Mouse (Mus musculus) left cerebral cortex, adult 9 months (tissue): ENCODE results near the gene Hsd3b2.
"Not testable (repeated sequence)": the region's sequence is repeated elsewhere in the genome, so short reads cannot be mapped to it uniquely, and the experiment has no call there.

Experiments
- DNase-seq, 2 experiments: peaks; one replicate each; pipeline ENCODE4 v3.0.0; 2022; ENCODE audit warnings: low spot score in 2 of 2

Hsd3b2 gene

DNA sequence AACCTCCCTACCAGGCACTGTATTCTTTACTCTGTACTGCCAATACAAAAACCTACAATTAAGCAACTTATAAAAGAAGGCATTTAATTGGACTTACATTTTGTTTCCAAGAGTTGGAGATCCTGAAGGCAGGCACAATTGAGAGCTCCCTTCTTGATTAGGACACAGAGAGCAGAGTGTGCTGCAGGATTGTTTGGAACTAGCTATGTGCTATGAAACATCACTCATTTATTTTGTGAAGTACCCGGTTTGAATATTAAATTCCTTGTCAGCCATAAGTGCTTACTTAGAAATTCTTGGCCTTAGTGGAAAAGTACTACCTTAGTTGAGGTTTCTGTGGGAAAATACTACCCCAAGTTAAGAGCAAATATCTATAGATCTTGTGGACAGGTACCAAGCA lies at the start of gene Hsd3b2:
TSS of gene Hsd3b2 (minus strand) at position 168 of the 400 bp plus-strand sequence.
- DNase-seq: no peak

DNA sequence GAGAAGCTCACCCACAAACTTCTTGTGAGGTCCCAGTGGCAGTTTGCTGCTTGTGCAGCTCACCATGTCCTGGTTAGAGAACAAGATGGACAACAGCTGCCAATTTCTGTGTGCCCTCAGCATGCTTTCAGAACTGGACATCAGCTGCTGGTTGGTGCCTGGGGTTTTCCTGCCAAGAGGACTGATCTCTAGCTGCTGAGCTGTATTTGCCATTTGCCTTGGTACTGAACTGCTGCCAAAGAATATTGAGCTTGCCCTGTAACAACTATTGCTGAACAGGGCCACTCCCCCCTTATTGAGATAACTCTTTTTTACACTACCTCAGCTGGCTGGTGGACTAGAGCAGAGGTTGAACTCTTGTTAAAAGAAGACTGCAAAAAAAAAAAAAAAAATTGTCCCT lies 39.8 kb upstream of the Hsd3b2 start:
- DNase-seq: no peak

DNA sequence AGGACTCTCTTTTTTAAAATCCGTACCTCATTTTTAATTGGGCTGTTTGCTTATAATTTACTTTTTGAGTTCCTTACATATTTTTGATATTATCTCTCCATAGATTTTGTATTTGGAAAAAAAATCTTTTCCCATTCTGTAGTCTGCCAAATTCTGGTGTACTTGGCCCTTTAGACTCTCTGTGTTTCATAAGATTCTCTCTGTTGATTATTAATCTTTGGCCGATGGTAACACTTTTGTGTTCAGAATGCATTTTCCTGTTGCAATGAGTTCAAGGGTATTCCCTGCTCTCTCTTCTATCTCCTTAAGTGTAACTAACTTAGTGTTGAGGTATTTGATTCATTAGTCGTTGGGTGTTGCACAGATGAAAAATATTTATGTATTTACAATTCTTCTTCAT lies 32.5 kb upstream of the Hsd3b2 start:
- no peak for DNase-seq

DNA sequence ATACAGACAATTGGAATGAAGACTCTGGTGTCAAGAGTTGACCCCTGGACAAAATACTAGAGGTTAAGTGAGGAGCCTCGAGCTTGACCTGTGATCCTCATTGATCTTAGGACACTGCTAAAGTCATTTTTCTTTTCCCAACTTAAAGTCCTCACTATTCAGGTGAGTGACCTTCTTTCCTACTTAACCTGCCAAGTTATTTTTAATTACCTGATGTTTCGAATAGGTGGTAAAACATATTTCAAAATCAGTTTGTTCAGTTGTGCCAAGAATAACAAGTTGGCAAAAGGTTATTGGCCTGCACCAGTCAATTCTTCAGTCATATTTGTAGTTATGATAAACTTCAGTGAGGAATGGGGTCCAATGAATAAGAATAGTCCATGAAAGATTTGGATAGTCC lies 27.8 kb upstream of the Hsd3b2 start:
- no peak for DNase-seq

DNA sequence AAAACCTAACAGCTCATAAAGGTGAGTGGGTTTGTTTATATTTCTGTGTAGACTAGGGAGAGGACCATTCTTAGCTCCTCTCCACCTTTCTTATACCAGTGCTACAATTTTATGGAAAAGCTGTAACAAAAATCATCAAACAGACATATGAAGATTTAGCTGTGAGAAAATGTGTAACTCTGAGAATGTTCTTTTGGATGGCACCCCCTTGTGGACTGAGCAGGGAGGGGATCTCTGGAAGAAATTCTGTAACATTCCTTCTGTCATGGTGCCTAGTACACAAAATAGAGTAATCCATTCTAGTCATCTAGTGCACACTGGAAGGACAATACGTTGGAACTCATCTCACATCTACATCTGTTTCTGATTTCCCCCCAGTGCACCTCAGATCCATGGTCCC lies 16.7 kb upstream of the Hsd3b2 start:
- DNase-seq: not testable (repeated sequence)

DNA sequence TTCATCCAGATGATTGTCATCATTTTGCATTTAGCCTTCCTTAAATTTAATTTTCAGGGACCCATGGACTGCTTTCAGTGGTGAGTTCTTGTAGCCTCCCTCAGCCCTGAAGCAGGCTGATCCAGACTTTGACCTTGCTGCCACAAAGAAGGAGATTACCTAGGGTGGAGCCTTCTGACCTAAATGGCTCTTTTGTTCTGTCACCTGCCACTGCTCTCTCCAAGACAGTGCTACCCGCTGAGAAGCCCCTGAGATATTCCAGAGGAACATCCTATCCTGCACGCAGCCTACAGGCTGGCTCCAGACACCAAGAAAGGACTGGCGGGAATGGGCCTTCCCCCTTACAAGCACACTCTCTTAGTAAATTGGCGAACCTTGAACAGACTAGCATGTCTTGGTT lies 10.0 kb upstream of the Hsd3b2 start:
- no peak for DNase-seq

DNA sequence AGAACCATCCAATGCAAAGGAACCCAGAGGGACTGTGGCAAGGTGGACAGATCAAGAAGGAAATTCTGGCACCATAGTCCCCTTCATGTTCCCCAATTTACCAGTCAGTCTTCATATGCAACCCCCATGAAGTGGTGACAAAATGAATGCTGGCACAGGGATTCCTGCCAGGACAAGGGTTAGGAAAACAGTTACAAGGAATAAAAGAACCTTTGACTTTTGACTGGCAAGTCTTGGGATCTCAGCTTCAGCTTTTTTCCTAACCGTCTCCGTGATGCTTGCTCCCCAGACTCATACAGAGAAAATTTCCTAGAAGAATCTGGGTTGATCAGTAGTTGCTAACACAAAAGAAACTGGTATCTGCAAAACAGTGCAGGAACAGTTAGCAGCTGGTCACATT lies 9.4 kb upstream of the Hsd3b2 start:
- DNase-seq: no peak

DNA sequence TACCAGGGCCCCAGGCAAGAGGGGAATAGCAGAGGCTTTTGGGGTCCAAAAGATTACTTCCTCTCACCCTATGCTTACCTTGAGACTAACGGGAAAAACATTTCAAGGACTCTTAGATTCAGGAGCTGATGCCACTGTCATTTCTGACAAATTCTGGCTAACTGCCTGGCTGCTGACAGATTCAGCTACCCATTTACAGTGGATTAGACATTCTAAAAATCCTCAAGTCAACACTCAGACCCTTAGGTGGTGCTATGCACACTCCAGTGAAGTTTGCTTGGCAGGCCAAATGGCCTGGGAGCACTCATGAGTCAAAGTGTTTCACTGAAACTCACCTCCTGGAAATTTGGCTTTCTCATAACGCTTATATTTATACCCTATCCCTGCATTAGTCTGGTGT lies 1.9 kb upstream of the Hsd3b2 start:
- DNase-seq: no peak

DNA sequence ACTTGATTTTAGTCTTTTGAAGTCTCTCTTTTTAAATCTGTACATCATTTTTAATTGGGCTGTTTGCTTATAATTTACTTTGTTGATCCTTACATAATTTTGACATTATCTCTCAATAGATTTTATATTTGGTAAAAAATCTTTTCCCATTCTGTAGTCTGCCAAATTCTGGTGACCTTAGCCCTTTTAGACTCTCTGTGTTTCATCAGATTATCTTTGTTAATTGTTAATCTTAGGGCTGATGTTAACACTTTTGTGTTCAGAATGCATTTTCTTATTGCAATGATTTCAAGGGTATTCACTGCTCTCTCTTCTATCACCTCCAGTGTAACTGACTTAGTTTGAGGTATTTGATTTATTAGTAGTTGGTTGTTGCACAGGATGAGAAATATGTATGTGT lies 3.6 kb downstream of the Hsd3b2 start:
- DNase-seq: no peak

DNA sequence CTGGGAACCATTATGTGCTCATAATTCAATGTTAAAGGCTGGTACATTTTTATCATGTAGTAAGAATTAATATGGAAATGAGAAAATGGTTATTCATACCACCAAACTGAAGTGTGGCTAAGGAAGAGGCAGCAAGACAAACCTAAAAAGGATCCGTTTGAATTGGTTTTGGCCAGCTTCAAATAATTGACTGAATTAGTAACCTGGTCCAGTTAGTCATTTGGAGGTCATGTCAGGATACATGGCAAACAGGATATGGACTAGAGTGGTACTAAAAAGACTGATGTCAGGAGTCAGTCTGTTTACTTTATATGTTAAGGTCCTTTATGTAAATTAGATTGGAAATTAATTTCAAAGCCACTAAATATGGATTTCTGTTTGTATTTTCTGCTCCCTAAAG lies 41.9 kb downstream of the Hsd3b2 start:
- no peak for DNase-seq

DNA sequence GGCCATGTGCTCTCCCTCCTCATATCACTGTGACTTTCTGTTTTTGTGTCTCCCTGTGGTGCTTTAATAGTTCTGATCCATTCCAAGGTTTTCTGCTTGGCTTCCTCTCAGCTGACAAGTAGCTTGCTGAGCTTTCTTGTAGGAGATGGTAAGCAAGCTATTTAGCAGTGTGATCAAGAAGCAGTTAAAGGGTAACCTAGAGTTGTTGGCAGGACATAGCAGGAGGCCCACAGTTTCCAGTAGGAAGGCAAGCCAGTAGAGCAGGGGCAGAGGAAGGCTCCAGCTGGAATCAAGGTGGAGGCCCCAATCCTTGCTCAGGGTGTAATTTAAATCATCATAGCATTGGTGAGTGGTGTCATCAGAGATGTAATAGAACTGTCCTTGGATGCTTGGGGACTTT lies 43.6 kb downstream of the Hsd3b2 start:
- DNase-seq: no peak
